Mouse (Mus musculus) lung, embryonic 15.5 days (tissue): ENCODE data around the gene Tubg2. TPM values are rescaled to one million over a fixed set of nuclear protein-coding genes. Genes with fewer than 3 reads are reported as not detected.

ENCODE experiments used
- ATAC-seq: fragments of 200-750 bp; cut with Nextera tagmentation; 2 replicates; pipeline ENCODE4 v1.8.0; 2017; ENCODE audit warnings: moderate number of reproducible peaks, borderline replicate concordance; ENCODE audit not compliant: low FRiP score, low TSS enrichment; ENCODE audit errors: extremely low read depth
- H3K27ac ChIP-seq: fragments of 300-500 bp; sonication (generic); 2 replicates; pipeline ENCODE4 v1.5.1; 2015; ENCODE audit warnings: moderate library complexity, mild to moderate bottlenecking, inconsistent platforms
- H3K27me3 ChIP-seq: fragments of 300-500 bp; sonication (generic); 2 replicates; pipeline ENCODE4 v1.6.1; 2015; ENCODE audit warnings: inconsistent platforms
- H3K36me3 ChIP-seq: fragments of 300-500 bp; sonication (generic); 2 replicates; pipeline ENCODE4 v1.6.1; 2015; ENCODE audit warnings: inconsistent platforms
- H3K4me1 ChIP-seq: fragments of 300-500 bp; sonication (generic); 2 replicates; pipeline ENCODE4 v1.6.1; 2015; ENCODE audit warnings: inconsistent platforms
- H3K4me2 ChIP-seq: fragments of 300-500 bp; sonication (generic); 2 replicates; pipeline ENCODE4 v1.6.1; 2015; ENCODE audit warnings: inconsistent platforms, mild to moderate bottlenecking, moderate library complexity
- H3K4me3 ChIP-seq: fragments of 300-500 bp; sonication (generic); 2 replicates; pipeline ENCODE4 v1.5.1; 2015; ENCODE audit warnings: mild to moderate bottlenecking, inconsistent platforms
- H3K9ac ChIP-seq: fragments of 300-500 bp; sonication (generic); 2 replicates; pipeline ENCODE4 v1.6.1; 2015; ENCODE audit warnings: inconsistent platforms
- H3K9me3 ChIP-seq: fragments of 300-500 bp; sonication (generic); 2 replicates; pipeline ENCODE4 v1.6.1; 2016; ENCODE audit warnings: inconsistent platforms
- WGBS: fragments of 180-500 bp; shearing (Covaris S2); methylation state at CpG from one replicate; pipeline ENCODE4 v1.1.7; 2015; 5-methylcytosine and 5-hydroxymethylcytosine counted together
- polyA plus RNA-seq: library from polyadenylated mRNA; unstranded; fragments of >200 nt; fragmentation: Nextera tagmentation; extraction: Ambion mirVana; gene quantifications from 2 replicates; pipeline ENCODE4 v1.2.1, GENCODE M21; 2015

Tubg2 gene
- polyA plus RNA-seq, 1 experiment from 2014 or later, result 3.6 TPM

GRCm38 (mm10) chr11:101186526-101187247 lies 31.0 kb downstream of the Tubg2 start:
- Histone ChIP-seq H3K9me3 (no peaks in the 10 kb centered on the region), H3K27me3 (no peaks in the 10 kb centered on the region), H3K9ac (no peak overlapping the region), H3K4me1 (peaks cover 33% of the 10 kb centered on the region), H3K36me3 (no peaks in the 10 kb centered on the region), H3K4me2 (no peak overlapping the region), H3K27ac (no peak overlapping the region), H3K4me3 (no peak overlapping the region)
- no peak for ATAC-seq
- 83% methylated on average over 27 of the region's 27 CpGs for WGBS

GRCm38 (mm10) chr11:101187541-101187940 lies 31.8 kb downstream of the Tubg2 start:
- Histone ChIP-seq H3K9ac (no peak overlapping the region), H3K4me3 (no peak overlapping the region), H3K36me3 (no peaks in the 10 kb centered on the region), H3K4me1 (peaks cover 38% of the 10 kb centered on the region), H3K27me3 (no peaks in the 10 kb centered on the region), H3K4me2 (no peak overlapping the region), H3K9me3 (no peaks in the 10 kb centered on the region), H3K27ac (no peak overlapping the region)
- ATAC-seq, result no peak
- WGBS, result 91% methylated on average over 5 of the region's 5 CpGs

GRCm38 (mm10) chr11:101188166-101188805 lies 32.6 kb downstream of the Tubg2 start:
- no peak overlapping the region for H3K4me2 ChIP-seq
- H3K9me3 ChIP-seq, result no peaks in the 10 kb centered on the region
- H3K36me3 ChIP-seq, result 0 out of 2 replicates have a peak, but pooled peaks cover 3% of the 10 kb centered on the region
- H3K27me3 ChIP-seq, result no peaks in the 10 kb centered on the region
- no peak overlapping the region for H3K4me3 ChIP-seq
- peak overlapping the region; percentile 97 for H3K27ac ChIP-seq
- peaks cover 38% of the 10 kb centered on the region for H3K4me1 ChIP-seq
- no peak for ATAC-seq
- H3K9ac ChIP-seq, result no peak overlapping the region
- WGBS, result 73% methylated on average over 11 of the region's 11 CpGs

DNA sequence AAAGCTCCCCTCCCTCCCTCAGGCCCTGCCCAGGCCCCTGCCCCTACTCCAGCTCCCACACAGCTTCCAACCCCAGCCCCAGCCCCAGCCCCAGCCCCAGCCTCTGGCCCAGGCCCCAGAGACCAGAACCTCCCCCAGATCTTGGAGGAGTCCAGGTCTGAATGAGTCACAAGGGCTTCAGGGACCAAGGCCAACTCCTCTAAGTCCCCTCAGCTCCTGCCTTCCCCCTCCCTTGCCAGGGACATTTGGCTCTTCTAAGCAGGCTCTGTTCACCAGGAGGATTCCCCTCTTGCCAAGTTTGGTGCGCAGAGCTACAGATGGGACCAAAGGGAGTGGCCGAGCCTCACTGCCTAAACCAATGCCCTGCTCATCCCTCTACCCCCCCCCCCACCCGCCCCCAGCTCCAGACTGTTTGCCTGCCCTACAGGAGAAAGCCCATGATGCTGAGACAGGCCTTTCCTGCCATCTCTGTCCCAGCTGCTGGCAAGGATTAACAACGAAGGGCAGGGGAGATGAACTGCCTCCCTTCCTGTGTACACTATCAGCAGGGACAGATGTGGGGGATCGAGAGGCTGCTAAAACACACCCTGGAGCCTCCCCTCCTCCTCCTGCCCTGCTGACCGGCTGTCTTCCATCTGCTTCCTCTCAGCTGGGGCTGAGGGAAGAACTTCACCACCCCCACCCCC lies 33.9 kb downstream of the Tubg2 start:
- Histone ChIP-seq H3K27me3 (no peaks in the 10 kb centered on the region), H3K36me3 (0 out of 2 replicates have a peak, but pooled peaks cover 8% of the 10 kb centered on the region), H3K9ac (no peak overlapping the region), H3K4me1 (peaks cover 38% of the 10 kb centered on the region), H3K4me2 (no peak overlapping the region), H3K9me3 (no peaks in the 10 kb centered on the region), H3K4me3 (no peak overlapping the region), H3K27ac (peak overlapping the region; percentile 97)
- 3% methylated on average over 6 of the region's 6 CpGs for WGBS
- ATAC-seq, result peak; percentile 89

GRCm38 (mm10) chr11:101190181-101190912 lies 34.6 kb downstream of the Tubg2 start:
- 0 out of 2 replicates have a peak, but pooled peaks cover 9% of the 10 kb centered on the region for H3K36me3 ChIP-seq
- H3K9me3 ChIP-seq, result no peaks in the 10 kb centered on the region
- 32% methylated on average over 8 of the region's 8 CpGs for WGBS
- H3K27ac ChIP-seq, result peak overlapping the region; percentile 97
- H3K27me3 ChIP-seq, result no peaks in the 10 kb centered on the region
- peaks cover 38% of the 10 kb centered on the region for H3K4me1 ChIP-seq
- no peak overlapping the region for H3K4me2 ChIP-seq
- ATAC-seq, result peak; percentile 13; the same call in 1 of the 2 replicates
- no peak overlapping the region for H3K4me3 ChIP-seq
- peak overlapping the region; percentile 21; the same call in 1 of the 2 replicates for H3K9ac ChIP-seq

GRCm38 (mm10) chr11:101190913-101191907 lies 35.5 kb downstream of the Tubg2 start:
- 46% methylated on average over 17 of the region's 17 CpGs for WGBS
- peaks cover 38% of the 10 kb centered on the region for H3K4me1 ChIP-seq
- H3K9ac ChIP-seq, result no peak overlapping the region
- no peaks in the 10 kb centered on the region for H3K9me3 ChIP-seq
- no peak overlapping the region for H3K4me3 ChIP-seq
- H3K27me3 ChIP-seq, result no peaks in the 10 kb centered on the region
- no peak for ATAC-seq
- no peak overlapping the region for H3K4me2 ChIP-seq
- H3K27ac ChIP-seq, result peak overlapping the region; percentile 97
- 0 out of 2 replicates have a peak, but pooled peaks cover 9% of the 10 kb centered on the region for H3K36me3 ChIP-seq

DNA sequence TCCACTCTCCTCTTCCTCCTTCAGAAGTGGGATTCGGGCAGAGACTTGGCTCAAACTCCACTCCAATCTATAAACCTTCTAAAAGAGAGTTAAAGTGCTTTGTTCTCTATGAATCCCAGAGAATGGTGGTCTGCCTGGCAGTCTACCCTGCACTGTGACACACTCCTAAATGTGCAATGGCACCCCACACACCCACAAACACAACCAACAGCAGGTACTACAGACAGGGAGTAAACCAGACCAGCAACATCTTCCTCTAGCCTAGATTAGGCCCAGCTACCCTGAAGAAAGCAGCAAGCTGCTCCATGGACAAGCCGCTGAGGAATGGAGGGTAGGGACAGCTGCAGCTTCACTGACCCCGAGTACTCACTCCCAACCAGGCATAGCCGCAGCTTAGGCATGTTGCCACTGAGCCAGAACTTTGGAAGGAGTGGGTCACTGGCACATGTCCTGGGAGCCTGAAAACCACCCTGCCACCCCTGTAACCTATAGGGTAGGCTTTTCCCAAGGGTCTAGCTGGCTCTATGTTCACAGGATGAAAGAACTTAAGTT lies 36.3 kb downstream of the Tubg2 start:
- Histone ChIP-seq H3K4me2 (no peak overlapping the region), H3K9ac (no peak overlapping the region), H3K36me3 (peaks cover 15% of the 10 kb centered on the region; the same call in 1 of the 2 replicates), H3K9me3 (no peaks in the 10 kb centered on the region), H3K4me3 (no peak overlapping the region), H3K27ac (peak overlapping the region; percentile 97; the same call in 1 of the 2 replicates), H3K4me1 (peaks cover 38% of the 10 kb centered on the region), H3K27me3 (no peaks in the 10 kb centered on the region)
- WGBS, result 71% methylated on average over 4 of the region's 4 CpGs
- no peak for ATAC-seq

DNA sequence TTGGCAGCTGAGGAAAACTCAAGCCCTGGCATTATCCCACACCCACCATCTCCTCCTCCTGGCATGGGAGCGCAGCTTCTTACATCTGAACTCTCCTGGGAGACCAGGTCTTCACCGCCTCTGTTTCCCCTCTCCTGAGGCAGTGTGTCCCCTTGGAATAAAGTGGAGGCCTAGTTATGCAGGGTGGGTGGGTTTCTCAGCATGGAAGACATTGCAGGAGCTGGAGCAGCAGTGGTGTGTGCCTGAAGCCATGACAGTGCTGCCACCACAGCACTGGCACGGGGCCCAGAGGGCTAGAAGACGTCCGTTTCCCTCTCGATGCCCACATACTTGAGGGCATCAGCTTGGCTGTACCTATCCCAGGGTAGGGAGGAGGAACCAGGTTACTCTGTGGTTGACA lies 36.9 kb downstream of the Tubg2 start:
- H3K36me3 ChIP-seq, result peaks cover 20% of the 10 kb centered on the region
- 87% methylated on average over 6 of the region's 6 CpGs for WGBS
- H3K4me1 ChIP-seq, result peaks cover 38% of the 10 kb centered on the region

GRCm38 (mm10) chr11:101193076-101193475 lies 37.4 kb downstream of the Tubg2 start:
- no peaks in the 10 kb centered on the region for H3K27me3 ChIP-seq
- H3K9me3 ChIP-seq, result no peaks in the 10 kb centered on the region
- H3K4me1 ChIP-seq, result peaks cover 38% of the 10 kb centered on the region
- H3K36me3 ChIP-seq, result peaks cover 23% of the 10 kb centered on the region
- 85% methylated on average over 7 of the region's 7 CpGs for WGBS
- no peak for ATAC-seq
- H3K9ac ChIP-seq, result no peak overlapping the region
- H3K4me2 ChIP-seq, result no peak overlapping the region
- no peak overlapping the region for H3K27ac ChIP-seq
- H3K4me3 ChIP-seq, result no peak overlapping the region

More for the DNA sequence above, 36.9 kb downstream of the Tubg2 start:
- Histone ChIP-seq H3K4me3 (no peak overlapping the region), H3K9ac (no peak overlapping the region), H3K27me3 (no peaks in the 10 kb centered on the region), H3K9me3 (no peaks in the 10 kb centered on the region), H3K27ac (no peak overlapping the region), H3K4me2 (no peak overlapping the region)
- no peak for ATAC-seq

- Histone ChIP-seq H3K4me2 (no peak overlapping the region), H3K4me1 (peaks cover 30% of the 10 kb centered on the region), H3K27me3 (no peaks in the 10 kb centered on the region), H3K36me3 (peaks cover 30% of the 10 kb centered on the region), H3K9me3 (no peaks in the 10 kb centered on the region), H3K4me3 (no peak overlapping the region), H3K27ac (0 out of 2 replicates have a peak overlapping the region, but pooled peaks have one; percentile 9), H3K9ac (no peak overlapping the region)
- 64% methylated on average over 5 of the region's 5 CpGs for WGBS
- no peak for ATAC-seq
Measured at GRCm38 (mm10) chr11:101194137-101194536, 38.4 kb downstream of the Tubg2 start.
